In the genomic region with DNA sequence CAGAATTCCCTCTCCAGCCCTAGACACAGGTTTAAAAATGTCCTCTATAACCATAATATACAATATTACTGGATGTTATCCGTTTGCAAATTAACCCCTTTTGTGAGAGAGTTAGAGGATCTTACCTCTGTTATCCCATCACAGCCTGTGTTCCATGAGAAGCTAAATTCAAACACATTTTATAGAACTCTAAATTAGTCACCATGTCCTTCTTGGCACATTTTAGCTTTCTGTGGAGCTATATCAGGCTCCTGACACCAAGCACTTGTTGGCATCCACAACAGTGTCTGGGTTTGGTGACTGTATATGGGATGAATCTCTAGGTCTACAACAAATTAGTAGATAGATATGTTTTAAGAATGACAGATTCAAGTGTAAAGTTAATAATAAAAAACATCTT, we compare ENCODE assay signal across 20 mouse cellular contexts.
A peak's percentile ranks its signal among the peaks of the same experiment; 100 is the strongest.
DNase-seq lines count a peak whose midpoint lies in the region; ATAC-seq and TF ChIP-seq lines count a peak whose summit lies in the region.
"Had no signal": no experiment of that assay in that cellular context is flagged by ENCODE, and none has a peak within 500 bp of the region (broad histone marks: within the 10 kb centered on the region; RNA-seq: fewer than 3 reads in every experiment).

No protein-coding gene starts in this region.

- ATAC-seq in frontal cortex, adult (ENCODE audit: low TSS enrichment): peak; percentile 96
- ATAC-seq: activated CD4-positive, CD25-positive, alpha-beta regulatory T cell, adult 4 months; CD4-positive, CD25-positive, alpha-beta regulatory T cell, adult 4 months; Patski had no signal

- no peak for TF ChIP-seq CTCF in left cerebral cortex, adult 2 months (IDR thresholded peaks at IDR 0.05)

- intact Hi-C loops in left cerebral cortex, adult 2 months (cut with DNase I): no loop called here
- intact Hi-C loops in left cerebral cortex, postnatal 36 days (cut with DNase I): no loop called here
- intact Hi-C loops in gastrocnemius, postnatal 36 days (cut with DNase I): no loop called here

- H3K4me3 ChIP-seq in left cerebral cortex, adult 2 months: no peak overlapping the region

- H3K27ac ChIP-seq in left cerebral cortex, adult 2 months: peak overlapping the region; percentile 22; the same call in 1 of the 2 replicates

- DNase-seq in frontal cortex, postnatal 10 days (ENCODE audit: low spot score in 2 of 2): no peak
- no peak for DNase-seq in left cerebral cortex, adult 2 months (ENCODE audit: extremely low spot score in 1 of 2, low spot score in 2 of 2)
- no peak for DNase-seq in left cerebral cortex, postnatal 36 days (ENCODE audit: low spot score in 2 of 2)
- peak; percentile 33 for DNase-seq in brain, adult 2 months (ENCODE audit: low read depth, low spot score)
- no peak for DNase-seq in gastrocnemius, postnatal 36 days
- DNase-seq: adrenal gland, adult 2 months; adrenal gland, adult 8-10 months; adrenal gland, postnatal 10 days; adrenal gland, postnatal 14 days; adrenal gland, postnatal 25 days; adrenal gland, postnatal 36 days; B cell, adult 2 months; cerebellum, adult 11 months; cerebellum, adult 11-12 months; cerebellum, adult 18-20 months; cerebellum, adult 2 months had no signal
